Mouse (Mus musculus) lung, embryonic 14.5 days (tissue): ENCODE results near the gene Hapln4. TPM values are rescaled to one million over a fixed set of nuclear protein-coding genes. Genes with fewer than 3 reads are reported as not detected.

ENCODE experiments used
- ATAC-seq: fragments of 200-750 bp; cut with Nextera tagmentation; 2 replicates; pipeline ENCODE4 v1.8.0; 2017; ENCODE audit warnings: mild to moderate bottlenecking, moderate TSS enrichment, moderate library complexity; ENCODE audit not compliant: insufficient read depth
- DNase-seq: peaks from one replicate; pipeline ENCODE4 v3.0.0-alpha.2; 2015
- H3K27ac ChIP-seq: fragments of 300-500 bp; sonication (generic); 2 replicates; pipeline ENCODE4 v1.5.1; 2014; ENCODE audit warnings: low read depth, mild to moderate bottlenecking, moderate library complexity
- H3K27me3 ChIP-seq: fragments of 300-500 bp; sonication (generic); 2 replicates; pipeline ENCODE4 v1.6.1; 2014; ENCODE audit warnings: low read length, control low read depth; ENCODE audit not compliant: insufficient read depth
- H3K36me3 ChIP-seq: fragments of 300-500 bp; sonication (generic); 2 replicates; pipeline ENCODE4 v1.6.1; 2014; ENCODE audit warnings: control low read depth; ENCODE audit not compliant: insufficient read depth
- H3K4me1 ChIP-seq: fragments of 300-500 bp; sonication (generic); 2 replicates; pipeline ENCODE4 v1.6.1; 2014; ENCODE audit warnings: antibody characterized with exemption, control low read depth; ENCODE audit not compliant: insufficient read depth
- H3K4me2 ChIP-seq: fragments of 300-500 bp; sonication (generic); 2 replicates; pipeline ENCODE4 v1.6.1; 2014; ENCODE audit warnings: mild to moderate bottlenecking
- H3K4me3 ChIP-seq: fragments of 300-500 bp; sonication (generic); 2 replicates; pipeline ENCODE4 v1.5.1; 2014; ENCODE audit warnings: low read depth, low read length
- H3K9ac ChIP-seq: fragments of 300-500 bp; sonication (generic); 2 replicates; pipeline ENCODE4 v1.6.1; 2014
- H3K9me3 ChIP-seq: fragments of 300-500 bp; sonication (generic); 2 replicates; pipeline ENCODE4 v1.6.1; 2016; ENCODE audit warnings: low read depth, low read length, control low read depth
- CTCF ChIP-seq: IDR thresholded peaks from 2 replicates; pipeline ENCODE4 v1.5.1; 2016; ENCODE audit warnings: antibody characterized with exemption, low read depth
- WGBS: fragments of 180-500 bp; shearing (Covaris S2); extraction: QIAGEN DNeasy Blood & Tissue Kit; methylation state at CpG from one replicate; pipeline ENCODE4 v1.1.7; 2014; 5-methylcytosine and 5-hydroxymethylcytosine counted together
- polyA plus RNA-seq: library from polyadenylated mRNA; unstranded; fragments of >200 nt; fragmentation: Nextera tagmentation; extraction: Ambion mirVana; gene quantifications from 2 replicates; pipeline ENCODE4 v1.2.1, GENCODE M21; 2014

The Hapln4 gene
- polyA plus RNA-seq, 1 experiment from 2014 or later, result 0.05 TPM

- Histone ChIP-seq H3K9ac (no peak overlapping the region), H3K4me1 (0 out of 2 replicates have a peak, but pooled peaks cover 4% of the 10 kb centered on the region), H3K9me3 (no peaks in the 10 kb centered on the region), H3K27me3 (no peaks in the 10 kb centered on the region), H3K4me2 (no peak overlapping the region), H3K27ac (no peak overlapping the region), H3K4me3 (no peak overlapping the region), H3K36me3 (peaks cover 13% of the 10 kb centered on the region)
- ATAC-seq (no peak), DNase-seq (peak; percentile 31)
- 62% methylated on average over 3 of the region's 3 CpGs for WGBS
- no peak for TF ChIP-seq CTCF
These were observed 45.2 kb downstream of the Hapln4 start for GRCm38 (mm10) chr8:70128435-70128834.

GRCm38 (mm10) chr8:70129309-70129952, 46.2 kb downstream of the Hapln4 start:
- Histone ChIP-seq H3K27ac (no peak overlapping the region), H3K9me3 (no peaks in the 10 kb centered on the region), H3K4me1 (0 out of 2 replicates have a peak, but pooled peaks cover 4% of the 10 kb centered on the region), H3K9ac (no peak overlapping the region), H3K27me3 (no peaks in the 10 kb centered on the region), H3K4me2 (no peak overlapping the region), H3K36me3 (peaks cover 23% of the 10 kb centered on the region), H3K4me3 (no peak overlapping the region)
- ATAC-seq, result no peak
- TF ChIP-seq CTCF, result no peak
- WGBS, result 52% methylated on average over 9 of the region's 9 CpGs
- no peak for DNase-seq

- ATAC-seq (no peak), DNase-seq (no peak)
- Histone ChIP-seq H3K9ac (no peak overlapping the region), H3K4me1 (0 out of 2 replicates have a peak, but pooled peaks cover 4% of the 10 kb centered on the region), H3K9me3 (no peaks in the 10 kb centered on the region), H3K27ac (no peak overlapping the region), H3K36me3 (peaks cover 29% of the 10 kb centered on the region), H3K4me2 (no peak overlapping the region), H3K27me3 (no peaks in the 10 kb centered on the region), H3K4me3 (no peak overlapping the region)
- no peak for TF ChIP-seq CTCF
- WGBS, result 82% methylated on average over 3 of the region's 3 CpGs
These were observed 46.8 kb downstream of the Hapln4 start for GRCm38 (mm10) chr8:70130066-70130465.

GRCm38 (mm10) chr8:70131166-70131883, 48.1 kb downstream of the Hapln4 start, which contains the start of gene Nr2c2ap:
Gene Nr2c2ap, plus strand, starts transcription at chr8:70131333.
- WGBS, result 2% methylated on average over 37 of the region's 37 CpGs
- Histone ChIP-seq H3K27me3 (no peaks in the 10 kb centered on the region), H3K4me3 (peak within 1 kb of the TSS; percentile 80), H3K27ac (peak within 1 kb of the TSS; percentile 12; the same call in 1 of the 2 replicates), H3K9ac (peak within 1 kb of the TSS; percentile 78), H3K9me3 (no peaks in the 10 kb centered on the region), H3K4me1 (0 out of 2 replicates have a peak, but pooled peaks cover 4% of the 10 kb centered on the region), H3K36me3 (peaks cover 40% of the 10 kb centered on the region), H3K4me2 (peak within 1 kb of the TSS; percentile 87)
- ATAC-seq (peak; percentile 90), DNase-seq (peak; percentile 92)
- no peak for TF ChIP-seq CTCF

GRCm38 (mm10) chr8:70134086-70134485, 50.8 kb downstream of the Hapln4 start:
- Histone ChIP-seq H3K4me2 (no peak overlapping the region), H3K27ac (no peak overlapping the region), H3K4me3 (no peak overlapping the region), H3K27me3 (no peaks in the 10 kb centered on the region), H3K9me3 (no peaks in the 10 kb centered on the region), H3K36me3 (peaks cover 46% of the 10 kb centered on the region), H3K4me1 (no peaks in the 10 kb centered on the region), H3K9ac (no peak overlapping the region)
- 91% methylated on average over 5 of the region's 5 CpGs for WGBS
- ATAC-seq, result no peak
- TF ChIP-seq CTCF, result no peak
- no peak for DNase-seq

GRCm38 (mm10) chr8:70134931-70135330, 51.7 kb downstream of the Hapln4 start:
- 91% methylated on average over 9 of the region's 9 CpGs for WGBS
- no peak overlapping the region for H3K27ac ChIP-seq
- no peaks in the 10 kb centered on the region for H3K27me3 ChIP-seq
- no peak overlapping the region for H3K4me3 ChIP-seq
- H3K4me1 ChIP-seq, result no peaks in the 10 kb centered on the region
- no peak for TF ChIP-seq CTCF
- no peak for ATAC-seq
- no peak overlapping the region for H3K9ac ChIP-seq
- no peak overlapping the region for H3K4me2 ChIP-seq
- DNase-seq, result no peak
- no peaks in the 10 kb centered on the region for H3K9me3 ChIP-seq
- H3K36me3 ChIP-seq, result peaks cover 46% of the 10 kb centered on the region

- H3K4me2 ChIP-seq, result no peak overlapping the region
- ATAC-seq (no peak), DNase-seq (no peak)
- no peak overlapping the region for H3K4me3 ChIP-seq
- 88% methylated on average over 4 of the region's 4 CpGs for WGBS
- no peak overlapping the region for H3K27ac ChIP-seq
- no peaks in the 10 kb centered on the region for H3K27me3 ChIP-seq
- peaks cover 46% of the 10 kb centered on the region for H3K36me3 ChIP-seq
- peaks cover 6% of the 10 kb centered on the region for H3K4me1 ChIP-seq
- H3K9ac ChIP-seq, result no peak overlapping the region
- TF ChIP-seq CTCF, result no peak
- H3K9me3 ChIP-seq, result no peaks in the 10 kb centered on the region
These were observed 53.3 kb downstream of the Hapln4 start for GRCm38 (mm10) chr8:70136591-70136990.
